ENCODE assay signal across 17 mouse cellular contexts in the genomic region with DNA sequence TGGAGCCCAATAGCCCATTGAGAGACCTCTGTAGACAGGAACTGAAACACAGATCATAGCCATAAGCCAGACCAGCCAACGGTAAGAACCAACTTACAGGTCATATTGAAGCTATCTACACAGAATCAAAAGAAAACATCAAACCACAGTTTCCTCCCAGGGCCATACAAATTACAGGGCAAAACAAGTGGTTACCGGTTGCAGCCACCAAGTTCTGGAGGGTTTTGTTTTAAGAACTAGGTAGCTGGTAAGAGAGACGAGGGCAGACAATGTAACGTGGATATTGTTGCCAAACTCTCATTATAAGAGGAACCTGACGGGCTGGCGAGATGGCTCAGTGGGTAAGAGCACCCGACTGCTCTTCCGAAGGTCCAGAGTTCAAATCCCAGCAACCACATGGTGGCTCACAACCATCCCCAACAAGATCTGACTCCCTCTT. TPM values are rescaled to one million over a fixed set of nuclear protein-coding genes. Genes with fewer than 3 reads are reported as not detected.
DNase-seq lines count a peak whose midpoint lies in the region; ATAC-seq and TF ChIP-seq lines count a peak whose summit lies in the region.
"Had no signal": no experiment of that assay in that cellular context is flagged by ENCODE, and none has a peak within 500 bp of the region (broad histone marks: within the 10 kb centered on the region; RNA-seq: fewer than 3 reads in every experiment).

No protein-coding gene starts in this region.

- H3K4me2 ChIP-seq in lung, postnatal 0 days (replicated peaks; ENCODE audit: low read depth, low read length), result no peak overlapping the region
- H3K4me2 ChIP-seq: hindbrain, embryonic 15.5 days; limb, embryonic 15.5 days; midbrain, embryonic 13.5 days; stomach, embryonic 15.5 days had no signal

- H3K27ac ChIP-seq in lung, postnatal 0 days (ENCODE audit: low read length), result no peak overlapping the region
- no peak overlapping the region for H3K27ac ChIP-seq in layer of hippocampus, adult 2 months
- H3K27ac ChIP-seq: hindbrain, embryonic 15.5 days; limb, embryonic 15.5 days; midbrain, embryonic 13.5 days; stomach, embryonic 15.5 days had no signal

- DNase-seq in lung, postnatal 25 days (ENCODE audit: low spot score), result peak; percentile 42
- no peak for DNase-seq in lung, postnatal 0 days (ENCODE audit: low spot score)
- peak; percentile 91 for DNase-seq in induced T-regulatory cell, adult 2 months (ENCODE audit: low read depth)
- peak; percentile 34 for DNase-seq in skeletal muscle tissue, adult 2 months (ENCODE audit: low read depth, low spot score)
- DNase-seq in left cerebral cortex, postnatal 36 days (ENCODE audit: low spot score in 2 of 2), result no peak
- no peak for DNase-seq in layer of hippocampus, adult 2 months (ENCODE audit: low spot score in 2 of 2)
- no peak for DNase-seq in cerebellum, adult 11 months
- DNase-seq: adrenal gland, adult 8-10 months; cerebellum, postnatal 14 days; heart, adult 18-20 months; kidney, adult 9 months; lung, postnatal 14 days had no signal

- H3K27me3 ChIP-seq in lung, postnatal 0 days (replicated peaks; ENCODE audit: insufficient read depth, low read length), result no peaks in the 10 kb centered on the region
- H3K27me3 ChIP-seq: hindbrain, embryonic 15.5 days; limb, embryonic 15.5 days; midbrain, embryonic 13.5 days; stomach, embryonic 15.5 days had no signal

- no peaks in the 10 kb centered on the region for H3K9me3 ChIP-seq in lung, postnatal 0 days (ENCODE audit: low read length)
- H3K9me3 ChIP-seq: hindbrain, embryonic 15.5 days; limb, embryonic 15.5 days; midbrain, embryonic 13.5 days; stomach, embryonic 15.5 days had no signal

- intact Hi-C loops in left cerebral cortex, postnatal 36 days (cut with DNase I), result no loop called here

- no peak overlapping the region for H3K9ac ChIP-seq in lung, postnatal 0 days (replicated peaks; ENCODE audit: low read depth)
- H3K9ac ChIP-seq: hindbrain, embryonic 15.5 days; limb, embryonic 15.5 days; midbrain, embryonic 13.5 days; stomach, embryonic 15.5 days had no signal

- H3K4me1 ChIP-seq in lung, postnatal 0 days (ENCODE audit: insufficient read depth, low read depth, low read length), result no peaks in the 10 kb centered on the region
- H3K4me1 ChIP-seq: hindbrain, embryonic 15.5 days; limb, embryonic 15.5 days; midbrain, embryonic 13.5 days; stomach, embryonic 15.5 days had no signal

- TF ChIP-seq EP300 in lung, postnatal 0 days (IDR thresholded peaks at IDR 0.05), result no peak

- ATAC-seq in lung, postnatal 0 days, result no peak
- ATAC-seq in CD4-positive, CD25-positive, alpha-beta regulatory T cell, adult 4 months, result peak; percentile 84
- ATAC-seq: midbrain, embryonic 13.5 days had no signal

- no peak for TF ChIP-seq CTCF in lung, postnatal 0 days (IDR thresholded peaks at IDR 0.05)
- no peak for TF ChIP-seq CTCF in layer of hippocampus, adult 2 months (conservative IDR thresholded peaks at IDR 0.05)

- WGBS in lung, postnatal 0 days, result 83% methylated on average over 8 of the region's 8 CpGs

- no peak overlapping the region for H3K4me3 ChIP-seq in lung, postnatal 0 days (ENCODE audit: low read depth, low read length)
- no peak overlapping the region for H3K4me3 ChIP-seq in layer of hippocampus, adult 2 months
- H3K4me3 ChIP-seq: hindbrain, embryonic 15.5 days; limb, embryonic 15.5 days; midbrain, embryonic 13.5 days; stomach, embryonic 15.5 days had no signal

- no peaks in the 10 kb centered on the region for H3K36me3 ChIP-seq in lung, postnatal 0 days (ENCODE audit: insufficient read depth, low read length)
- H3K36me3 ChIP-seq: hindbrain, embryonic 15.5 days; limb, embryonic 15.5 days; midbrain, embryonic 13.5 days; stomach, embryonic 15.5 days had no signal

RNA-seq across cellular contexts. Expression of a gene that starts 13.2 kb away (rescaled TPM):
- 51.2 and 59.3 TPM in 2 replicates for polyA plus RNA-seq in lung, postnatal 0 days (2015; fragmentation: Nextera tagmentation; extraction: Ambion mirVana)
- polyA plus RNA-seq in CD4-positive, CD25-positive, alpha-beta regulatory T cell, adult 4 months (2017; shearing (Covaris generic)), result 10 to 100 TPM in 1 of 2 experiments, 1 to 10 TPM in 1; 2.9 to 12.0 TPM
- not detected for total RNA-seq in left cerebral cortex, postnatal 36 days (2021)
- total RNA-seq in layer of hippocampus, adult 2 months (2021), result not detected
- polyA plus RNA-seq: midbrain, embryonic 13.5 days had no signal

Comparison
In these comparisons a context has a peak if more than half of its experiments do, and no peak if none do; other contexts are left out.
1. DNase-seq: peak in lung, postnatal 25 days (single experiment), induced T-regulatory cell, adult 2 months (single experiment) and skeletal muscle tissue, adult 2 months (single experiment); none in lung, postnatal 0 days (single experiment), left cerebral cortex, postnatal 36 days (0 of 2), layer of hippocampus, adult 2 months (0 of 2) and cerebellum, adult 11 months (single experiment).